Comparison of ENCODE assay signal across 7 mouse cellular contexts in the genomic region with DNA sequence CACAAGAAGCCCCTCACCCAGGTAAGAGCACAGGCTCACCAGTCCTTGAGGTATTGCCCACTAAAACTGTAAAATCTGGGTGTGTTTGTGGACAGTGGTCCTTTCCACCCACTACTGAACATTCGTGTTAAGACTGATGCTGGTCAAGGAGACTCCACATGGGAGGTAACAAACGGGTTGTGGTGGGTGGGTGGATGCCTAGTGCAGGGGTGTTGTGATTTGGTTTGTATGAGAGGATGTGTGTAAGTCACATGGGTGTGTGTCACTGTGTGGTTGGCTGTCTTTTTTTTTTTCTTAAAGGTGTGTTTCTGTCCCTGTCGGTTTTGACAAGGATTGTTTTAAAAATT. TPM values are rescaled to one million over a fixed set of nuclear protein-coding genes. Genes with fewer than 3 reads are reported as not detected.
DNase-seq lines count a peak whose midpoint lies in the region; ATAC-seq and TF ChIP-seq lines count a peak whose summit lies in the region.

No protein-coding gene starts in this region.

- TF ChIP-seq POLR2A in spleen, adult 2 months (IDR thresholded peaks at IDR 0.05; ENCODE audit: low read depth, low read length) = no peak

- ATAC-seq in intestine, embryonic 14.5 days (replicated peaks; ENCODE audit: low FRiP score, low TSS enrichment, low read depth) = no peak

- no peak for TF ChIP-seq CTCF in spleen, adult 2 months (IDR thresholded peaks at IDR 0.05; ENCODE audit: extremely low read depth, insufficient read depth, insufficient read length, insufficient replicate concordance)

- 3% methylated on average over 3 of the region's 3 CpGs for WGBS in spleen, adult 2 months
- 20% methylated on average over 3 of the region's 3 CpGs for WGBS in intestine, embryonic 14.5 days

- no peak overlapping the region for H3K27ac ChIP-seq in spleen, adult 2 months (ENCODE audit: insufficient read depth, low read length)
- H3K27ac ChIP-seq in intestine, embryonic 14.5 days (ENCODE audit: low read depth) = 0 out of 2 replicates have a peak overlapping the region, but pooled peaks have one; percentile 75

- no peaks in the 10 kb centered on the region for H3K27me3 ChIP-seq in spleen, adult 2 months (ENCODE audit: control insufficient read depth, insufficient read depth, low read length)
- H3K27me3 ChIP-seq in intestine, embryonic 14.5 days (replicated peaks; ENCODE audit: control insufficient read depth, insufficient read depth, low read length) = no peaks in the 10 kb centered on the region

- no peaks in the 10 kb centered on the region for H3K9me3 ChIP-seq in intestine, embryonic 14.5 days (ENCODE audit: control insufficient read depth, low read length)

- DNase-seq in spleen, adult 2 months (ENCODE audit: low read depth in 1 of 2, low spot score in 2 of 2) = peak in 1 of 2 experiments; percentile 17
- no peak for DNase-seq in spleen, postnatal 10 days (ENCODE audit: low spot score in 2 of 2)
- DNase-seq in cerebellum, postnatal 36 days = peak; percentile 37 to 44
- DNase-seq in intestine, embryonic 14.5 days (ENCODE audit: low spot score) = no peak
- peak; percentile 59 for DNase-seq in naive thymus-derived CD4-positive, alpha-beta T cell, adult 2 months (ENCODE audit: low read depth)
- DNase-seq in spleen, postnatal 14 days (ENCODE audit: low spot score in 2 of 2) = no peak
- DNase-seq in urinary bladder, adult 18-20 months (ENCODE audit: low spot score in 2 of 2) = no peak

- peak overlapping the region; percentile 83 for H3K4me3 ChIP-seq in spleen, adult 2 months (ENCODE audit: extremely low read depth, insufficient read depth, insufficient read length)
- H3K4me3 ChIP-seq in intestine, embryonic 14.5 days (ENCODE audit: low read depth, low read length) = peak overlapping the region; percentile 73

- H3K4me2 ChIP-seq in intestine, embryonic 14.5 days (ENCODE audit: low read length) = peak overlapping the region; percentile 67

- H3K9ac ChIP-seq in intestine, embryonic 14.5 days (ENCODE audit: low read length) = peak overlapping the region; percentile 79

- H3K36me3 ChIP-seq in spleen, adult 2 months (ENCODE audit: control insufficient read depth, insufficient read depth, low read length) = peaks cover 2% of the 10 kb centered on the region; the same call in 1 of the 2 replicates
- H3K36me3 ChIP-seq in intestine, embryonic 14.5 days (ENCODE audit: control insufficient read depth, insufficient read depth, low read length) = peaks cover 12% of the 10 kb centered on the region; the same call in 1 of the 2 replicates

- H3K4me1 ChIP-seq in spleen, adult 2 months (ENCODE audit: control insufficient read depth, insufficient read depth, insufficient read length) = peaks cover 4% of the 10 kb centered on the region; the same call in 1 of the 2 replicates
- H3K4me1 ChIP-seq in intestine, embryonic 14.5 days (replicated peaks; ENCODE audit: control insufficient read depth, insufficient read depth, low read length) = peaks cover 58% of the 10 kb centered on the region

RNA-seq across cellular contexts. Expression of a gene that starts 0.9 kb away (rescaled TPM):
- 32.4 and 33.5 TPM in 2 replicates for polyA plus RNA-seq in spleen, adult 2 months (2012; rRNA removed)
- polyA plus RNA-seq in intestine, embryonic 14.5 days (2014; fragmentation: Nextera tagmentation; extraction: Ambion mirVana) = 87.4 and 93.1 TPM in 2 replicates

RNA-seq across cellular contexts. Expression of a gene that starts 14.0 kb away (rescaled TPM):
- polyA plus RNA-seq in spleen, adult 2 months (2012; rRNA removed) = 0.35 and 0.40 TPM in 2 replicates
- 19.1 and 20.4 TPM in 2 replicates for polyA plus RNA-seq in intestine, embryonic 14.5 days (2014; fragmentation: Nextera tagmentation; extraction: Ambion mirVana)

RNA-seq across cellular contexts. Expression of a gene that starts 52.5 kb away (rescaled TPM):
- 0.04 TPM in 1 of 2 replicates, not detected in the other for polyA plus RNA-seq in spleen, adult 2 months (2012; rRNA removed)
- not detected in 2 replicates for polyA plus RNA-seq in intestine, embryonic 14.5 days (2014; fragmentation: Nextera tagmentation; extraction: Ambion mirVana)

RNA-seq across cellular contexts. Expression of a gene that starts 55.7 kb away (rescaled TPM):
- polyA plus RNA-seq in spleen, adult 2 months (2012; rRNA removed) = 117 and 119 TPM in 2 replicates
- 47.6 and 48.5 TPM in 2 replicates for polyA plus RNA-seq in intestine, embryonic 14.5 days (2014; fragmentation: Nextera tagmentation; extraction: Ambion mirVana)

RNA-seq across cellular contexts. Expression of a gene that starts 57.8 kb away (rescaled TPM):
- 38.5 and 46.1 TPM in 2 replicates for polyA plus RNA-seq in spleen, adult 2 months (2012; rRNA removed)
- 102 and 114 TPM in 2 replicates for polyA plus RNA-seq in intestine, embryonic 14.5 days (2014; fragmentation: Nextera tagmentation; extraction: Ambion mirVana)

Comparison
In these comparisons a context has a peak if more than half of its experiments do, and no peak if none do; other contexts are left out.
1. DNase-seq: peak in cerebellum, postnatal 36 days (2 of 2) and naive thymus-derived CD4-positive, alpha-beta T cell, adult 2 months (single experiment); none in spleen, postnatal 10 days (0 of 2), intestine, embryonic 14.5 days (single experiment), spleen, postnatal 14 days (0 of 2) and urinary bladder, adult 18-20 months (0 of 2).
2. RNA of a gene that starts 14.0 kb away (polyA plus RNA-seq): 19.1 to 20.4 TPM in intestine, embryonic 14.5 days; 0.35 to 0.40 TPM in spleen, adult 2 months; every median in the first group is over 10 times any median in the second.